Mouse (Mus musculus) erythroblast, embryonic 14.5 days (primary cell): ENCODE results near the gene Olfr979.
"Not testable (repeated sequence)": the region's sequence is repeated elsewhere in the genome, so short reads cannot be mapped to it uniquely, and the experiment has no call there.

Experiments
- GATA1 ChIP-seq: IDR thresholded peaks from 2 replicates; pipeline ENCODE4 v1.6.1; 2012; ENCODE audit warnings: low read length, inconsistent platforms, mixed read lengths
- TAL1 ChIP-seq: IDR thresholded peaks from 3 replicates; pipeline ENCODE4 v1.6.1; 2012; ENCODE audit warnings: low read length, inconsistent platforms, mixed read lengths

DNA sequence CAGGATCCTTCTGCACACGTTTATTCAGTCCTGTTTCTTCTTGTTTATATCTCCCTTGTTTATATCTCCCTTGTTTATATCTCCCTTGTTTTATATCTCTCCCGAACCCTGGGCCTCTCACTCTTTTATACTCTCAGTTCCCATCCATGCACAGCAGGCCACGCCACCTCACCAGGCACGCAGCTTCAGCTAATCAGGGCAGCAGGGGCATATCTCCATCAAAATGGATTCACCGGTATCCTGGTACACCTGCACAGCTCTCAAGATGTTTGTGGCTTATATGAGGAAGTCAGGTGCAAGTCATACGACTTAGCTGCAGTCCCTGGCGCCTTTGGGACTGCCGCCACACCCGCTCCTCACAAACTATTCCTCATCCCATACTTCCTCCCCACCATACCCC is 42.2 kb downstream of the Olfr979 start, which contains the start of gene Olfr976:
- not testable (repeated sequence) for TF ChIP-seq TAL1, GATA1
